In genomic region chr15:10076061-10076400, GRCm38 (mm10) we compare ENCODE assay signal across 23 mouse cellular contexts.
DNase-seq lines count a peak whose midpoint lies in the region; ATAC-seq and TF ChIP-seq lines count a peak whose summit lies in the region.
"Had no signal": no experiment of that assay in that cellular context is flagged by ENCODE, and none has a peak within 500 bp of the region (broad histone marks: within the 10 kb centered on the region; RNA-seq: fewer than 3 reads in every experiment).

No protein-coding gene starts in this region.

- H3K9ac ChIP-seq in hindbrain, postnatal 0 days (replicated peaks; ENCODE audit: low read length) = no peak overlapping the region
- H3K9ac ChIP-seq in hindbrain, embryonic 13.5 days = no peak overlapping the region
- H3K9ac ChIP-seq in midbrain, embryonic 16.5 days (ENCODE audit: low read depth, low read length) = no peak overlapping the region
- H3K9ac ChIP-seq: embryonic facial prominence, embryonic 12.5 days; heart, embryonic 15.5 days; liver, embryonic 15.5 days; lung, embryonic 15.5 days; neural tube, embryonic 13.5 days had no signal

- DNase-seq in cerebellum, postnatal 36 days = peak; percentile 6
- DNase-seq in cerebellum, postnatal 4 days (ENCODE audit: low spot score in 2 of 2) = no peak
- peak; percentile 63 for DNase-seq in hindbrain, postnatal 0 days (ENCODE audit: low spot score)
- peak; percentile 19 for DNase-seq in brain, adult 2 months (ENCODE audit: low read depth, low spot score)
- DNase-seq in gastrocnemius, adult 8-10 months (ENCODE audit: low spot score in 2 of 2) = no peak
- DNase-seq in right cerebral cortex, postnatal 10 days (ENCODE audit: low spot score in 2 of 2) = no peak
- DNase-seq: adrenal gland, postnatal 36 days; gastrocnemius, adult 2 months; heart, postnatal 36 days; kidney, adult 18-20 months; liver; lung, postnatal 4 days; thymus, postnatal 14 days had no signal

- H3K9me3 ChIP-seq in hindbrain, postnatal 0 days (ENCODE audit: low read length) = no peaks in the 10 kb centered on the region
- no peaks in the 10 kb centered on the region for H3K9me3 ChIP-seq in hindbrain, embryonic 13.5 days
- no peaks in the 10 kb centered on the region for H3K9me3 ChIP-seq in midbrain, embryonic 16.5 days (replicated peaks; ENCODE audit: control insufficient read depth, low read length, poor library complexity, severe bottlenecking)
- H3K9me3 ChIP-seq: embryonic facial prominence, embryonic 12.5 days; heart, embryonic 15.5 days; limb, embryonic 10.5 days; liver, embryonic 15.5 days; lung, embryonic 15.5 days; neural tube, embryonic 13.5 days had no signal

- H3K4me2 ChIP-seq in hindbrain, postnatal 0 days (ENCODE audit: low read depth, low read length) = no peak overlapping the region
- H3K4me2 ChIP-seq in hindbrain, embryonic 13.5 days = no peak overlapping the region
- no peak overlapping the region for H3K4me2 ChIP-seq in midbrain, embryonic 16.5 days (ENCODE audit: low read length)
- H3K4me2 ChIP-seq: embryonic facial prominence, embryonic 12.5 days; heart, embryonic 15.5 days; liver, embryonic 15.5 days; lung, embryonic 15.5 days; neural tube, embryonic 13.5 days had no signal

- TF ChIP-seq CTCF in hindbrain, postnatal 0 days (IDR thresholded peaks at IDR 0.05; ENCODE audit: low read depth) = peak; percentile 15; the same call in 1 of the 2 replicates

- H3K27me3 ChIP-seq in hindbrain, postnatal 0 days (ENCODE audit: insufficient read depth, low read length) = no peaks in the 10 kb centered on the region
- no peaks in the 10 kb centered on the region for H3K27me3 ChIP-seq in hindbrain, embryonic 13.5 days
- no peaks in the 10 kb centered on the region for H3K27me3 ChIP-seq in midbrain, embryonic 16.5 days (ENCODE audit: control insufficient read depth, insufficient read depth, low read depth, low read length)
- H3K27me3 ChIP-seq: embryonic facial prominence, embryonic 12.5 days; heart, embryonic 15.5 days; liver, embryonic 15.5 days; lung, embryonic 15.5 days; neural tube, embryonic 13.5 days had no signal

- H3K4me3 ChIP-seq in hindbrain, postnatal 0 days (ENCODE audit: low read length) = no peak overlapping the region
- H3K4me3 ChIP-seq in hindbrain, embryonic 13.5 days = no peak overlapping the region
- no peak overlapping the region for H3K4me3 ChIP-seq in midbrain, embryonic 16.5 days (ENCODE audit: low read depth, low read length)
- H3K4me3 ChIP-seq: embryonic facial prominence, embryonic 12.5 days; gastrocnemius, adult 2 months; heart, embryonic 15.5 days; left cerebral cortex, adult 2 months; limb, embryonic 10.5 days; liver, embryonic 15.5 days; lung, embryonic 15.5 days; neural tube, embryonic 13.5 days had no signal

- ATAC-seq in hindbrain, postnatal 0 days = peak; percentile 87
- ATAC-seq in hindbrain, embryonic 13.5 days (ENCODE audit: low FRiP score) = no peak
- peak; percentile 48; the same call in 1 of the 2 replicates for ATAC-seq in midbrain, embryonic 16.5 days

- H3K36me3 ChIP-seq in hindbrain, postnatal 0 days (ENCODE audit: insufficient read depth, low read length) = no peaks in the 10 kb centered on the region
- no peaks in the 10 kb centered on the region for H3K36me3 ChIP-seq in hindbrain, embryonic 13.5 days
- H3K36me3 ChIP-seq in midbrain, embryonic 16.5 days (ENCODE audit: control insufficient read depth, insufficient read depth, low read length) = no peaks in the 10 kb centered on the region
- H3K36me3 ChIP-seq: embryonic facial prominence, embryonic 12.5 days; heart, embryonic 15.5 days; limb, embryonic 10.5 days; liver, embryonic 15.5 days; lung, embryonic 15.5 days; neural tube, embryonic 13.5 days had no signal

- WGBS in hindbrain, postnatal 0 days = 56% methylated on average over 1 of the region's 1 CpGs
- WGBS in hindbrain, embryonic 13.5 days = 76% methylated on average over 1 of the region's 1 CpGs
- 59% methylated on average over 1 of the region's 1 CpGs for WGBS in midbrain, embryonic 16.5 days

- H3K27ac ChIP-seq in hindbrain, postnatal 0 days = peak overlapping the region; percentile 45; the same call in 1 of the 2 replicates
- no peak overlapping the region for H3K27ac ChIP-seq in hindbrain, embryonic 13.5 days
- H3K27ac ChIP-seq in midbrain, embryonic 16.5 days (ENCODE audit: low read length) = no peak overlapping the region
- H3K27ac ChIP-seq: embryonic facial prominence, embryonic 12.5 days; gastrocnemius, adult 2 months; heart, embryonic 15.5 days; kidney, postnatal 0 days; left cerebral cortex, adult 2 months; limb, embryonic 10.5 days; liver, embryonic 15.5 days; lung, embryonic 15.5 days; neural tube, embryonic 13.5 days had no signal

- no peaks in the 10 kb centered on the region for H3K4me1 ChIP-seq in hindbrain, postnatal 0 days (ENCODE audit: insufficient read depth, low read length)
- no peaks in the 10 kb centered on the region for H3K4me1 ChIP-seq in hindbrain, embryonic 13.5 days (replicated peaks)
- no peaks in the 10 kb centered on the region for H3K4me1 ChIP-seq in midbrain, embryonic 16.5 days (ENCODE audit: control insufficient read depth, insufficient read depth, low read length)
- H3K4me1 ChIP-seq: heart, embryonic 15.5 days; limb, embryonic 10.5 days; liver, embryonic 15.5 days; lung, embryonic 15.5 days; neural tube, embryonic 13.5 days had no signal

Comparison
In these comparisons a context has a peak if more than half of its experiments do, and no peak if none do; other contexts are left out.
1. DNase-seq: peak in cerebellum, postnatal 36 days (2 of 2), hindbrain, postnatal 0 days (single experiment) and brain, adult 2 months (single experiment); none in cerebellum, postnatal 4 days (0 of 2), gastrocnemius, adult 8-10 months (0 of 2) and right cerebral cortex, postnatal 10 days (0 of 2).